Mouse (Mus musculus) splenic B cell, adult 2 months (primary cell): ENCODE results near the gene Farsa.
"Not testable (repeated sequence)": the region's sequence is repeated elsewhere in the genome, so short reads cannot be mapped to it uniquely, and the experiment has no call there.

Experiments used
- DNase-seq: peaks from one replicate; pipeline ENCODE4 v3.0.0-alpha.2; 2011; ENCODE audit warnings: low read depth, low spot score
- H3K27me3 ChIP-seq: 2 replicates; pipeline ENCODE4 v1.6.1; 2012; ENCODE audit warnings: mild to moderate bottlenecking, low read length, moderate library complexity, mixed read lengths; ENCODE audit not compliant: control insufficient read depth, poor library complexity, insufficient read depth, severe bottlenecking
- H3K36me3 ChIP-seq: 2 replicates; pipeline ENCODE4 v1.6.1; 2012; ENCODE audit warnings: mild to moderate bottlenecking, low read length, moderate library complexity, mixed read lengths; ENCODE audit not compliant: control insufficient read depth, poor library complexity, insufficient read depth, severe bottlenecking

Gene Farsa

GRCm38 (mm10) chr8:84856864-84857441, at the start of gene Farsa:
Gene Farsa, plus strand, starts transcription at chr8:84856989.
- peak; percentile 94 for DNase-seq
- Histone ChIP-seq H3K27me3 (no peaks in the 10 kb centered on the region), H3K36me3 (peaks cover 5% of the 10 kb centered on the region; the same call in 1 of the 2 replicates)

- Histone ChIP-seq H3K27me3 (no peaks in the 10 kb centered on the region), H3K36me3 (no peaks in the 10 kb centered on the region)
- no peak for DNase-seq
Observed at GRCm38 (mm10) chr8:84809109-84809940, 47.5 kb upstream of the Farsa start.

GRCm38 (mm10) chr8:84809941-84810280, 46.9 kb upstream of the Farsa start:
- no peaks in the 10 kb centered on the region for H3K27me3 ChIP-seq
- no peak for DNase-seq
- H3K36me3 ChIP-seq = no peaks in the 10 kb centered on the region

- H3K36me3 ChIP-seq = no peaks in the 10 kb centered on the region
- DNase-seq = peak; percentile 86
- H3K27me3 ChIP-seq = no peaks in the 10 kb centered on the region
Observed at GRCm38 (mm10) chr8:84810896-84811295, 45.9 kb upstream of the Farsa start.

- no peak for DNase-seq
- Histone ChIP-seq H3K36me3 (no peaks in the 10 kb centered on the region), H3K27me3 (no peaks in the 10 kb centered on the region)
Observed at GRCm38 (mm10) chr8:84811303-84811702, 45.5 kb upstream of the Farsa start.

- Histone ChIP-seq H3K27me3 (no peaks in the 10 kb centered on the region), H3K36me3 (no peaks in the 10 kb centered on the region)
Observed at GRCm38 (mm10) chr8:84813059-84813458, 43.7 kb upstream of the Farsa start.

GRCm38 (mm10) chr8:84813830-84814229, 43.0 kb upstream of the Farsa start:
- DNase-seq = no peak
- no peaks in the 10 kb centered on the region for H3K27me3 ChIP-seq
- no peaks in the 10 kb centered on the region for H3K36me3 ChIP-seq

More at GRCm38 (mm10) chr8:84813059-84813458, 43.7 kb upstream of the Farsa start:
- peak; percentile 88 for DNase-seq

GRCm38 (mm10) chr8:84814240-84814554, 42.6 kb upstream of the Farsa start:
- no peak for DNase-seq
- H3K27me3 ChIP-seq = no peaks in the 10 kb centered on the region
- H3K36me3 ChIP-seq = no peaks in the 10 kb centered on the region

GRCm38 (mm10) chr8:84814555-84815441, 42.0 kb upstream of the Farsa start:
- H3K27me3 ChIP-seq = no peaks in the 10 kb centered on the region
- no peak for DNase-seq
- no peaks in the 10 kb centered on the region for H3K36me3 ChIP-seq

GRCm38 (mm10) chr8:84815547-84815946, 41.2 kb upstream of the Farsa start:
- H3K27me3 ChIP-seq = no peaks in the 10 kb centered on the region
- DNase-seq = peak; percentile 92
- no peaks in the 10 kb centered on the region for H3K36me3 ChIP-seq

GRCm38 (mm10) chr8:84816117-84816516, 40.7 kb upstream of the Farsa start:
- H3K36me3 ChIP-seq = no peaks in the 10 kb centered on the region
- H3K27me3 ChIP-seq = no peaks in the 10 kb centered on the region
- DNase-seq = no peak

GRCm38 (mm10) chr8:84822723-84823122, 34.1 kb upstream of the Farsa start, which contains the start of gene Dand5:
Gene Dand5, minus strand, starts transcription at chr8:84822823.
- DNase-seq = no peak
- no peaks in the 10 kb centered on the region for H3K36me3 ChIP-seq
- no peaks in the 10 kb centered on the region; the same call in 1 of the 2 replicates for H3K27me3 ChIP-seq

GRCm38 (mm10) chr8:84823653-84824052, 33.1 kb upstream of the Farsa start:
- DNase-seq = peak; percentile 83
- H3K36me3 ChIP-seq = no peaks in the 10 kb centered on the region
- no peaks in the 10 kb centered on the region; the same call in 1 of the 2 replicates for H3K27me3 ChIP-seq

GRCm38 (mm10) chr8:84825636-84826035, 31.2 kb upstream of the Farsa start:
- Histone ChIP-seq H3K27me3 (no peaks in the 10 kb centered on the region; the same call in 1 of the 2 replicates), H3K36me3 (no peaks in the 10 kb centered on the region)
- peak; percentile 31 for DNase-seq

- not testable (repeated sequence) for H3K36me3 ChIP-seq, DNase-seq, H3K27me3 ChIP-seq
Observed at GRCm38 (mm10) chr8:84826518-84826917, 30.3 kb upstream of the Farsa start.
